Mouse (Mus musculus) mesoderm, embryonic 11.5 days (tissue): ENCODE measurements at regions not wholly inside any gene's neighbourhood (a gene's known extent, or its start where the extent isn't known, plus 50 kb on each side); places are given as distances from the start of the nearest gene placed in this dataset.

ENCODE experiments used
- DNase-seq: peaks from one replicate; pipeline ENCODE4 v3.0.0-alpha.2; 2012; ENCODE audit warnings: low read depth, low spot score

- no peak for DNase-seq
These were observed 85.6 kb upstream of the Aldh1b1 start for GRCm38 (mm10) chr4:45713046-45713706.

GRCm38 (mm10) chr4:45703997-45704396 lies 94.8 kb upstream of the Aldh1b1 start:
- DNase-seq = no peak

- DNase-seq = no peak
These were observed 99.2 kb upstream of the Aldh1b1 start for GRCm38 (mm10) chr4:45699601-45700000.

GRCm38 (mm10) chr4:45695239-45695638 lies 103.6 kb upstream of the Aldh1b1 start:
- no peak for DNase-seq

GRCm38 (mm10) chr4:45689991-45690916 lies 108.6 kb upstream of the Aldh1b1 start:
- DNase-seq = no peak

- no peak for DNase-seq
These were observed 109.2 kb upstream of the Aldh1b1 start for GRCm38 (mm10) chr4:45689572-45689971.

- no peak for DNase-seq
These were observed 110.6 kb upstream of the Aldh1b1 start for GRCm38 (mm10) chr4:45688233-45688632.

GRCm38 (mm10) chr4:45685031-45685430 lies 113.8 kb upstream of the Aldh1b1 start:
- DNase-seq = no peak

- DNase-seq = no peak
These were observed 115.6 kb upstream of the Aldh1b1 start for GRCm38 (mm10) chr4:45683205-45683604.

GRCm38 (mm10) chr4:45682746-45683145 lies 116.1 kb upstream of the Aldh1b1 start:
- DNase-seq = no peak

GRCm38 (mm10) chr4:45676137-45676536 lies 122.7 kb upstream of the Aldh1b1 start:
- DNase-seq = no peak

- no peak for DNase-seq
These were observed 124.5 kb upstream of the Aldh1b1 start for GRCm38 (mm10) chr4:45674291-45674690.

GRCm38 (mm10) chr4:45673081-45673819 lies 125.6 kb upstream of the Aldh1b1 start:
- DNase-seq = peak; percentile 43

- DNase-seq = peak; percentile 36
These were observed 126.4 kb upstream of the Aldh1b1 start for GRCm38 (mm10) chr4:45672262-45673076.

- DNase-seq = no peak
These were observed 132.1 kb upstream of the Shb start for GRCm38 (mm10) chr4:45664372-45664771.

- DNase-seq = no peak
These were observed 125.2 kb upstream of the Shb start for GRCm38 (mm10) chr4:45657350-45657978.

- DNase-seq = no peak
These were observed 123.5 kb upstream of the Shb start for GRCm38 (mm10) chr4:45655780-45656179.

- no peak for DNase-seq
These were observed 122.5 kb upstream of the Shb start for GRCm38 (mm10) chr4:45654804-45655155.

GRCm38 (mm10) chr4:45654019-45654803 lies 121.9 kb upstream of the Shb start:
- peak; percentile 47 for DNase-seq
